Mouse (Mus musculus): ENCODE measurements at regions not wholly inside any gene's neighbourhood (a gene's known extent, or its start where the extent isn't known, plus 50 kb on each side); places are given as distances from the start of the nearest gene placed in this dataset.

GRCm38 (mm10) chr4:40400089-40400488 is 71.9 kb upstream of the Tmem215 start:
- no peak for TF ChIP-seq CTCF (IDR thresholded peaks at IDR 0.05)
- Histone ChIP-seq H3K27ac (no peak overlapping the region), H3K4me3 (no peak overlapping the region)
- no peak for DNase-seq
- intact Hi-C loops (cut with DNase I): no loop called here

- DNase-seq: no peak
- intact Hi-C loops (cut with DNase I): no loop called here
- no peak overlapping the region for H3K4me3 ChIP-seq
- no peak for TF ChIP-seq CTCF (IDR thresholded peaks at IDR 0.05)
- H3K27ac ChIP-seq: no peak overlapping the region
Measured at GRCm38 (mm10) chr4:40390183-40390582, 81.8 kb upstream of the Tmem215 start.

GRCm38 (mm10) chr4:40385284-40385683 is 86.7 kb upstream of the Tmem215 start:
- Histone ChIP-seq H3K27ac (no peak overlapping the region), H3K4me3 (no peak overlapping the region)
- no peak for TF ChIP-seq CTCF (IDR thresholded peaks at IDR 0.05)
- intact Hi-C loops (cut with DNase I): no loop called here
- DNase-seq: no peak

- Histone ChIP-seq H3K27ac (no peak overlapping the region), H3K4me3 (no peak overlapping the region)
- intact Hi-C loops (cut with DNase I): no loop called here
- no peak for DNase-seq
- no peak for TF ChIP-seq CTCF (IDR thresholded peaks at IDR 0.05)
Measured at GRCm38 (mm10) chr4:40384704-40385103, 87.3 kb upstream of the Tmem215 start.

- no peak overlapping the region for H3K4me3 ChIP-seq
- TF ChIP-seq CTCF (IDR thresholded peaks at IDR 0.05): no peak
- no peak overlapping the region for H3K27ac ChIP-seq
- intact Hi-C loops (cut with DNase I): no loop called here
- DNase-seq: no peak
Measured at GRCm38 (mm10) chr4:40380309-40380708, 91.7 kb upstream of the Tmem215 start.

GRCm38 (mm10) chr4:40375439-40376154 is 96.4 kb upstream of the Ndufb6 start:
- no peak overlapping the region for H3K27ac ChIP-seq
- H3K4me3 ChIP-seq: no peak overlapping the region
- TF ChIP-seq CTCF (IDR thresholded peaks at IDR 0.05): no peak
- DNase-seq: no peak
- intact Hi-C loops (cut with DNase I): no loop called here

GRCm38 (mm10) chr4:40374213-40374612 is 95.0 kb upstream of the Ndufb6 start:
- intact Hi-C loops (cut with DNase I): no loop called here
- DNase-seq: no peak
- no peak overlapping the region for H3K4me3 ChIP-seq
- TF ChIP-seq CTCF (IDR thresholded peaks at IDR 0.05): no peak
- no peak overlapping the region for H3K27ac ChIP-seq

GRCm38 (mm10) chr4:40364329-40364728 is 85.1 kb upstream of the Ndufb6 start:
- Histone ChIP-seq H3K27ac (no peak overlapping the region), H3K4me3 (no peak overlapping the region)
- no peak for DNase-seq
- intact Hi-C loops (cut with DNase I): no loop called here
- TF ChIP-seq CTCF (IDR thresholded peaks at IDR 0.05): no peak

GRCm38 (mm10) chr4:40359307-40359706 is 80.1 kb upstream of the Ndufb6 start:
- no peak for TF ChIP-seq CTCF (IDR thresholded peaks at IDR 0.05)
- intact Hi-C loops (cut with DNase I): no loop called here
- no peak for DNase-seq

GRCm38 (mm10) chr4:40357088-40357853 is 78.0 kb upstream of the Ndufb6 start:
- no peak for DNase-seq
- intact Hi-C loops (cut with DNase I): no loop called here
- Histone ChIP-seq H3K27ac (no peak overlapping the region), H3K4me3 (no peak overlapping the region)
- no peak for TF ChIP-seq CTCF (IDR thresholded peaks at IDR 0.05)

More at GRCm38 (mm10) chr4:40359307-40359706, 80.1 kb upstream of the Ndufb6 start:
- no peak overlapping the region for H3K4me3 ChIP-seq
- no peak overlapping the region for H3K27ac ChIP-seq

- intact Hi-C loops (cut with DNase I): no loop called here
- Histone ChIP-seq H3K4me3 (no peak overlapping the region), H3K27ac (no peak overlapping the region)
- TF ChIP-seq CTCF (IDR thresholded peaks at IDR 0.05): no peak
- no peak for DNase-seq
Measured at GRCm38 (mm10) chr4:40355791-40356450, 76.7 kb upstream of the Ndufb6 start.

GRCm38 (mm10) chr4:40354456-40354855 is 75.2 kb upstream of the Ndufb6 start:
- DNase-seq: no peak
- no peak for TF ChIP-seq CTCF (IDR thresholded peaks at IDR 0.05)
- Histone ChIP-seq H3K4me3 (no peak overlapping the region), H3K27ac (no peak overlapping the region)
- intact Hi-C loops (cut with DNase I): no loop called here

GRCm38 (mm10) chr4:40351648-40352047 is 72.4 kb upstream of the Ndufb6 start:
- no peak for DNase-seq
- intact Hi-C loops (cut with DNase I): no loop called here
- H3K27ac ChIP-seq: no peak overlapping the region
- no peak for TF ChIP-seq CTCF (IDR thresholded peaks at IDR 0.05)
- no peak overlapping the region for H3K4me3 ChIP-seq
